Comparison of ENCODE assay signal across 8 mouse cellular contexts in the genomic region with DNA sequence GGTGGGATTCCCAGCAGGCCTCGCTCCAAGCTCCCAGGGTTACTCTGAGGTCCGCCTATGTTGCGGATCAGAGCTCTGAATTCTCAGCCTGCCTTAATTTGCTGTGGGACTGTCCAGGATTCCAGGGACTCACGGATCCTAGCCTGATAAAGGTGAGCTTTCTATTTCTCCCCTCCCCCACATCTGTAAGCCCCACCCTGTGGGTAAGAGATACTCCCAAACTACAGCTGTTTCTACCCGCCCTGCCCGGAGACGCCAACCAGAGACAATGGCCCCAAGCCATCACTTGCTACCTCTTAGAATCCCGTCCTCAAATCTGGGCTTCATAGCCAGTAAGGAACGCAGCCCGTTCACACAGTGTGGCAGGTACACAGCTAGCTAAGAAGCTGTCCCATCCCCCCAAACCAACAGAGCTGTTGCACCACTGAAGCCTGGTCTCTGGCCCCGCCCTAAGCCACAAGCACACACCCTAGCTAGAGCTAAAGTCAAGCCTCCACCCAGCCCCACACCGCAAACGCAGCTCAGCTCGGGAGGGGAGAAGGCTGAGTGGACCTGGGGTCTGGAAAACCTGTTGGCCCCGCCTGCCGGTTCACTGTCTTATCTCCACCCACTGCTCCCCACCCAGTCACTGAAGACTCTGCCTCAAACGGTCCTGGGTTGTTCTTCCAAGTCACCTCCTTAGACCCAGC. TPM values are rescaled to one million over a fixed set of nuclear protein-coding genes. Genes with fewer than 3 reads are reported as not detected.
A peak's percentile ranks its signal among the peaks of the same experiment; 100 is the strongest.
DNase-seq lines count a peak whose midpoint lies in the region; ATAC-seq lines count a peak whose summit lies in the region.

No protein-coding gene starts in this region.

- no peak for DNase-seq in heart, postnatal 4 days
- peak; percentile 69 for DNase-seq in c-Kit-positive CD71-positive TER-119-negative erythroid progenitor cells, embryonic 14.5 days (ENCODE audit: low read depth)
- DNase-seq in limb, embryonic 10.5 days (ENCODE audit: low spot score): no peak
- peak; percentile 55 for DNase-seq in thymus, postnatal 0 days (ENCODE audit: low spot score)
- no peak for DNase-seq in cerebellum, postnatal 14 days
- DNase-seq in left cerebral cortex, adult 9 months (ENCODE audit: low spot score in 2 of 2): no peak

- peak overlapping the region; percentile 55 for H3K4me2 ChIP-seq in heart, embryonic 11.5 days
- H3K4me2 ChIP-seq in midbrain, embryonic 13.5 days (replicated peaks): peak overlapping the region; percentile 48

- no peaks in the 10 kb centered on the region for H3K36me3 ChIP-seq in heart, embryonic 11.5 days (ENCODE audit: control insufficient read depth, insufficient read depth, low read length)
- no peaks in the 10 kb centered on the region for H3K36me3 ChIP-seq in limb, embryonic 10.5 days
- 0 out of 2 replicates have a peak, but pooled peaks cover 3% of the 10 kb centered on the region for H3K36me3 ChIP-seq in midbrain, embryonic 13.5 days

- peak overlapping the region; percentile 62 for H3K27ac ChIP-seq in heart, embryonic 11.5 days (ENCODE audit: low read depth, low read length)
- H3K27ac ChIP-seq in limb, embryonic 10.5 days: peak overlapping the region; percentile 90
- peak overlapping the region; percentile 96 for H3K27ac ChIP-seq in midbrain, embryonic 13.5 days

- H3K9ac ChIP-seq in heart, embryonic 11.5 days (ENCODE audit: low read depth, low read length): peak overlapping the region; percentile 46; the same call in 1 of the 2 replicates
- peak overlapping the region; percentile 74 for H3K9ac ChIP-seq in midbrain, embryonic 13.5 days (replicated peaks)

- H3K9me3 ChIP-seq in heart, embryonic 11.5 days (replicated peaks; ENCODE audit: control insufficient read depth, low read length): no peaks in the 10 kb centered on the region
- no peaks in the 10 kb centered on the region for H3K9me3 ChIP-seq in limb, embryonic 10.5 days (replicated peaks)
- no peaks in the 10 kb centered on the region for H3K9me3 ChIP-seq in midbrain, embryonic 13.5 days

- H3K4me3 ChIP-seq in heart, embryonic 11.5 days (ENCODE audit: low read depth, low read length): peak overlapping the region; percentile 12; the same call in 1 of the 2 replicates
- peak overlapping the region; percentile 24; the same call in 1 of the 2 replicates for H3K4me3 ChIP-seq in limb, embryonic 10.5 days
- H3K4me3 ChIP-seq in midbrain, embryonic 13.5 days (replicated peaks): peak overlapping the region; percentile 8; the same call in 1 of the 2 replicates

- WGBS in heart, embryonic 11.5 days (ENCODE audit: insufficient replicate concordance): 6% methylated on average over 17 of the region's 17 CpGs
- WGBS in limb, embryonic 10.5 days: 10% methylated on average over 17 of the region's 17 CpGs
- 11% methylated on average over 17 of the region's 17 CpGs for WGBS in midbrain, embryonic 13.5 days

- peaks cover 22% of the 10 kb centered on the region for H3K4me1 ChIP-seq in heart, embryonic 11.5 days (ENCODE audit: control insufficient read depth, insufficient read depth, low read length)
- peaks cover 64% of the 10 kb centered on the region for H3K4me1 ChIP-seq in limb, embryonic 10.5 days
- H3K4me1 ChIP-seq in midbrain, embryonic 13.5 days (replicated peaks): peaks cover 60% of the 10 kb centered on the region

- peak; percentile 85 for ATAC-seq in heart, embryonic 11.5 days (replicated peaks; ENCODE audit: insufficient number of reproducible peaks, low FRiP score, low TSS enrichment)
- ATAC-seq in midbrain, embryonic 13.5 days: no peak; the same call in 1 of the 2 replicates

- peaks cover 62% of the 10 kb centered on the region for H3K27me3 ChIP-seq in heart, embryonic 11.5 days (ENCODE audit: control insufficient read depth, insufficient read depth, low read length)
- H3K27me3 ChIP-seq in limb, embryonic 10.5 days (ENCODE audit: low read depth, poor library complexity, severe bottlenecking): peaks cover 56% of the 10 kb centered on the region
- 0 out of 2 replicates have a peak, but pooled peaks cover 3% of the 10 kb centered on the region for H3K27me3 ChIP-seq in midbrain, embryonic 13.5 days

RNA-seq across cellular contexts. Expression of a gene that starts 23.9 kb away (rescaled TPM):
- 0.68 and 0.83 TPM in 2 replicates for polyA plus RNA-seq in heart, embryonic 11.5 days (2014; fragmentation: Nextera tagmentation; extraction: Ambion mirVana)
- under 1 TPM; 0.36 to 0.79 TPM for total RNA-seq in heart, postnatal 4 days (2021)
- polyA plus RNA-seq in limb, embryonic 10.5 days (2016; fragmentation: Nextera tagmentation; extraction: Ambion mirVana): 3.3 and 4.1 TPM in 2 replicates
- 56.2 and 62.0 TPM in 2 replicates for polyA plus RNA-seq in midbrain, embryonic 13.5 days (2015; fragmentation: Nextera tagmentation; extraction: Ambion mirVana)
- polyA plus RNA-seq in thymus, postnatal 0 days (2015; fragmentation: Nextera tagmentation; extraction: Ambion mirVana): 1.5 and 1.9 TPM in 2 replicates

Comparison
In these comparisons a context has a peak if more than half of its experiments do, and no peak if none do; other contexts are left out.
1. DNase-seq: peak in c-Kit-positive CD71-positive TER-119-negative erythroid progenitor cells, embryonic 14.5 days (single experiment) and thymus, postnatal 0 days (single experiment); none in heart, postnatal 4 days (single experiment), limb, embryonic 10.5 days (single experiment), cerebellum, postnatal 14 days (0 of 2) and left cerebral cortex, adult 9 months (0 of 2).
2. RNA of a gene that starts 23.9 kb away (polyA plus RNA-seq): 56.2 to 62.0 TPM in midbrain, embryonic 13.5 days; 3.3 to 4.1 TPM in limb, embryonic 10.5 days, 1.5 to 1.9 TPM in thymus, postnatal 0 days and 0.68 to 0.83 TPM in heart, embryonic 11.5 days; every median in the first group is over 10 times any median in the second.
3. Peak in every context shown above with its lines, with median percentiles within 50 percentile points of each other: H3K27ac ChIP-seq and H3K4me3 ChIP-seq.